Mouse (Mus musculus) stomach, embryonic 15.5 days (tissue): ENCODE data around the gene Gm20792. TPM values are rescaled to one million over a fixed set of nuclear protein-coding genes. Genes with fewer than 3 reads are reported as not detected.
"Not testable (repeated sequence)": the region's sequence is repeated elsewhere in the genome, so short reads cannot be mapped to it uniquely, and the experiment has no call there.

Experiments used
- ATAC-seq: fragments of 200-750 bp; cut with Nextera tagmentation; 2 replicates; pipeline ENCODE4 v1.8.0; 2017; ENCODE audit warnings: low read depth, moderate number of reproducible peaks, moderate TSS enrichment; ENCODE audit not compliant: insufficient read depth, low FRiP score
- H3K27ac ChIP-seq: fragments of 300-500 bp; sonication (generic); 2 replicates; pipeline ENCODE4 v1.5.1; 2015; ENCODE audit warnings: mild to moderate bottlenecking, inconsistent platforms
- H3K27me3 ChIP-seq: fragments of 300-500 bp; sonication (generic); replicated peaks from 2 replicates; pipeline ENCODE4 v1.6.1; 2015; ENCODE audit warnings: inconsistent platforms
- H3K36me3 ChIP-seq: fragments of 300-500 bp; sonication (generic); 2 replicates; pipeline ENCODE4 v1.6.1; 2015; ENCODE audit warnings: inconsistent platforms
- H3K4me1 ChIP-seq: fragments of 300-500 bp; sonication (generic); 2 replicates; pipeline ENCODE4 v1.6.1; 2015; ENCODE audit warnings: inconsistent platforms
- H3K4me2 ChIP-seq: fragments of 300-500 bp; sonication (generic); 2 replicates; pipeline ENCODE4 v1.6.1; 2015; ENCODE audit warnings: mild to moderate bottlenecking, inconsistent platforms
- H3K4me3 ChIP-seq: fragments of 300-500 bp; sonication (generic); replicated peaks from 2 replicates; pipeline ENCODE4 v1.5.1; 2015; ENCODE audit warnings: inconsistent platforms
- H3K9ac ChIP-seq: fragments of 300-500 bp; sonication (generic); 2 replicates; pipeline ENCODE4 v1.6.1; 2015; ENCODE audit warnings: inconsistent platforms
- H3K9me3 ChIP-seq: fragments of 300-500 bp; sonication (generic); 2 replicates; pipeline ENCODE4 v1.6.1; 2016; ENCODE audit warnings: inconsistent platforms
- WGBS: fragments of 180-500 bp; shearing (Covaris S2); methylation state at CpG from one replicate; pipeline ENCODE4 v1.1.7; 2015; 5-methylcytosine and 5-hydroxymethylcytosine counted together
- polyA plus RNA-seq: library from polyadenylated mRNA; unstranded; fragments of >200 nt; fragmentation: Nextera tagmentation; extraction: Ambion mirVana; gene quantifications from 2 replicates; pipeline ENCODE4 v1.2.1, GENCODE M21; 2015

Gm20792 gene
- not detected in 2 replicates for polyA plus RNA-seq

DNA sequence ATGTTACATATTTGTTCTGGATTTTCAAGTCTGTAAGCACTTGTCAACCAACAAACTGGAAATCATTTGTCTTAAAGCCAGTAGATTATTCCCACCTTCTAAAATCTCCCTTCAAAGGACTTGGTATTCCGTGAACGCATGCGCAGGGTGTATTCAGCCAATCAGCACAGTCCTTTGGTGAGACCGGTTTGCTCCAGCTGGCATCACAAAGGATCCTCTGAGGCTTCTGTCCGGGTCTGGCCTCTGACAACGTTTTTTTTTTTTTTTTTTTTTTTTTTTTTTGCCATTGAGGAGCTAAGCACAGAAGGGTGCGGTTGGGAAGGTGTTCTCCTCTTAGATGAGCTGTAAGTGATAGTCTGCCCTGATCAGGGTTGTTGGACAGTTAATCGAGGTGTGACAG, at the start of gene Gm20792:
Gene Gm20792 (plus strand): TSS at position 301 of the 400 bp plus-strand sequence.
- H3K4me2 ChIP-seq, H3K36me3 ChIP-seq, H3K27me3 ChIP-seq, H3K4me1 ChIP-seq, H3K9me3 ChIP-seq, H3K9ac ChIP-seq, H3K27ac ChIP-seq, H3K4me3 ChIP-seq, ATAC-seq: not testable (repeated sequence)
- WGBS, result no CpG with 5 or more reads among the region's 8 CpGs
